Comparison of ENCODE assay signal across 9 mouse cellular contexts in the genomic region with DNA sequence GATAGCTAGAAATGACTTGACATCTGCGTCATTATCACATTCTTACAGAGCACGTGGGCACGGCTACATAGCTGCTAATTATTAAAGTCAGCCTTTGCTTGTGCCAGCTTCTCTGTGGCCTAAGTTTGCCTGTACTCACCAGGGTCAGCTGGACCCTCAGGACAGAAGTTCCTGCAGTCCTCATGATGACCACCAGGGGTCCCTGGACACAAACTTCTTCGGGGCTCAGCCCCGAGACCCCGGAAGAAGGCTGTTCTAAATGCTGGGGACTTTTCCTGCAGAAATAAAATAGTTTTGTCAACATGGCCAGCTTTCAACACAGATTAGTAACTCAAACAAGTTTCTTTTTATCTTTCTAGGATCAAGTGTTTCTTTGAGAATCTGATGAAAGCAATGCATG.
DNase-seq lines count a peak whose midpoint lies in the region; ATAC-seq and TF ChIP-seq lines count a peak whose summit lies in the region.
"Had no signal": no experiment of that assay in that cellular context is flagged by ENCODE, and none has a peak within 500 bp of the region (broad histone marks: within the 10 kb centered on the region; RNA-seq: fewer than 3 reads in every experiment).

No protein-coding gene starts in this region.

- peak; percentile 80 for TF ChIP-seq CTCF in left cerebral cortex, adult 2 months (IDR thresholded peaks at IDR 0.05)

- no peak overlapping the region for H3K4me3 ChIP-seq in left cerebral cortex, adult 2 months
- H3K4me3 ChIP-seq: hindbrain, embryonic 15.5 days had no signal

- H3K27ac ChIP-seq in left cerebral cortex, adult 2 months: no peak overlapping the region
- H3K27ac ChIP-seq: hindbrain, embryonic 15.5 days had no signal

- intact Hi-C loops in left cerebral cortex, adult 2 months (cut with DNase I): loop anchor here (5.0 kb wide), 1 partner anchor 744 kb away; no protein-coding TSS in a partner anchor

- ATAC-seq in granulocyte monocyte progenitor cell, adult 5-6 weeks (replicated peaks; ENCODE audit: poor library complexity, severe bottlenecking): peak; percentile 82
- ATAC-seq in megakaryocyte, adult 5-6 weeks (ENCODE audit: poor library complexity, severe bottlenecking): peak; percentile 74; the same call in 1 of the 2 replicates

- DNase-seq in cerebellum, postnatal 10 days: peak; percentile 81 to 82
- DNase-seq in cerebellum, adult 9-11 months: no peak
- DNase-seq in left cerebral cortex, adult 2 months (ENCODE audit: extremely low spot score in 1 of 2, low spot score in 2 of 2): no peak
- no peak for DNase-seq in left cerebral cortex, adult 8-10 months (ENCODE audit: low spot score in 2 of 2)
- DNase-seq in T-cell, adult 2 months (ENCODE audit: low spot score): peak; percentile 11
- DNase-seq in frontal cortex, postnatal 25 days (ENCODE audit: low spot score in 2 of 2): no peak

Comparison
In these comparisons a context has a peak if more than half of its experiments do, and no peak if none do; other contexts are left out.
1. DNase-seq: peak in cerebellum, postnatal 10 days (2 of 2) and T-cell, adult 2 months (single experiment); none in cerebellum, adult 9-11 months (single experiment), left cerebral cortex, adult 2 months (0 of 2), left cerebral cortex, adult 8-10 months (0 of 2) and frontal cortex, postnatal 25 days (0 of 2).